Mouse (Mus musculus) ES-Bruce4 (cell line): ENCODE measurements around the gene Inpp5e. TPM values are rescaled to one million over a fixed set of nuclear protein-coding genes. Genes with fewer than 3 reads are reported as not detected.

ENCODE experiments used
- H3K27ac ChIP-seq: 2 replicates; pipeline ENCODE4 v1.5.1; 2012; ENCODE audit warnings: low read length, inconsistent platforms; ENCODE audit not compliant: insufficient read depth
- H3K27me3 ChIP-seq: 2 replicates; pipeline ENCODE4 v1.6.1; 2012; ENCODE audit warnings: mild to moderate bottlenecking, low read length, inconsistent platforms; ENCODE audit not compliant: control insufficient read depth, poor library complexity, insufficient read depth, severe bottlenecking
- H3K36me3 ChIP-seq: 2 replicates; pipeline ENCODE4 v1.6.1; 2012; ENCODE audit warnings: inconsistent platforms, mild to moderate bottlenecking, low read length, moderate library complexity; ENCODE audit not compliant: control insufficient read depth, poor library complexity, insufficient read depth, severe bottlenecking
- H3K4me1 ChIP-seq: one replicate; pipeline ENCODE4 v1.8.1; 2011; ENCODE audit warnings: low read length; ENCODE audit not compliant: control insufficient read depth, insufficient read depth
- H3K4me3 ChIP-seq: 2 replicates; pipeline ENCODE4 v1.5.1; 2011; ENCODE audit warnings: low read depth, mild to moderate bottlenecking, low read length
- H3K9ac ChIP-seq: 2 replicates; pipeline ENCODE4 v1.6.1; 2012; ENCODE audit warnings: low read depth, mild to moderate bottlenecking, inconsistent platforms; ENCODE audit not compliant: poor library complexity, severe bottlenecking
- H3K9me3 ChIP-seq: replicated peaks from 2 replicates; pipeline ENCODE4 v1.6.1; 2012; ENCODE audit warnings: mild to moderate bottlenecking, low read length, inconsistent platforms; ENCODE audit not compliant: control insufficient read depth, poor library complexity, insufficient read depth, severe bottlenecking
- CTCF ChIP-seq: IDR thresholded peaks from one replicate; pipeline ENCODE4 v1.8.1; 2011; ENCODE audit warnings: low read depth, low read length
- EP300 ChIP-seq: IDR thresholded peaks from 2 replicates; pipeline ENCODE4 v1.6.1; 2011; ENCODE audit warnings: low read depth, low read length; ENCODE audit not compliant: insufficient read depth
- POLR2A ChIP-seq: IDR thresholded peaks from one replicate; pipeline ENCODE4 v1.8.1; 2011; ENCODE audit warnings: low read length; ENCODE audit not compliant: insufficient read depth
- polyA plus RNA-seq: library from polyadenylated mRNA; stranded (reverse); fragments of >200 nt; gene quantifications from 2 replicates; pipeline ENCODE4 v1.2.4, GENCODE M21; 2011; ENCODE audit warnings: low read depth; ENCODE audit not compliant: missing spikeins, insufficient read depth, insufficient read length

The Inpp5e gene
- polyA plus RNA-seq: 7.3 and 15.3 TPM in 2 replicates

GRCm38 (mm10) chr2:26408515-26409356 is at the start of gene Inpp5e:
Gene Inpp5e (minus strand): TSS chr2:26409203.
- Histone ChIP-seq H3K27ac (no peak within 1 kb of the TSS), H3K9me3 (no peaks in the 10 kb centered on the region), H3K9ac (peak within 1 kb of the TSS; percentile 72), H3K36me3 (peaks cover 12% of the 10 kb centered on the region), H3K4me1 (no peaks in the 10 kb centered on the region), H3K4me3 (peak within 1 kb of the TSS; percentile 67), H3K27me3 (no peaks in the 10 kb centered on the region)
- TF ChIP-seq CTCF: peak; percentile 91
- TF ChIP-seq POLR2A: peak; percentile 38
- TF ChIP-seq EP300: 0 out of 2 replicates have a peak, but pooled peaks have one; percentile 19

- Histone ChIP-seq H3K9ac (no peak overlapping the region), H3K9me3 (no peaks in the 10 kb centered on the region), H3K4me1 (no peaks in the 10 kb centered on the region), H3K36me3 (0 out of 2 replicates have a peak, but pooled peaks cover 2% of the 10 kb centered on the region), H3K4me3 (no peak overlapping the region; the same call in 1 of the 2 replicates), H3K27ac (peak overlapping the region; percentile 98), H3K27me3 (no peaks in the 10 kb centered on the region)
- TF ChIP-seq CTCF (no peak), POLR2A (no peak), EP300 (peak; percentile 96)
Measured at GRCm38 (mm10) chr2:26458402-26459124, 49.6 kb upstream of the Inpp5e start.

- 0 out of 2 replicates have a peak overlapping the region, but pooled peaks have one; percentile 14 for H3K27ac ChIP-seq
- no peak overlapping the region for H3K4me3 ChIP-seq
- H3K36me3 ChIP-seq: no peaks in the 10 kb centered on the region
- TF ChIP-seq EP300 (no peak), CTCF (peak; percentile 94)
- H3K27me3 ChIP-seq: no peaks in the 10 kb centered on the region
- no peaks in the 10 kb centered on the region for H3K9me3 ChIP-seq
- no peak overlapping the region for H3K9ac ChIP-seq
- peaks cover 5% of the 10 kb centered on the region for H3K4me1 ChIP-seq
Measured at GRCm38 (mm10) chr2:26449121-26450060, 40.4 kb upstream of the Inpp5e start.

GRCm38 (mm10) chr2:26447451-26447850 is 38.4 kb upstream of the Inpp5e start:
- Histone ChIP-seq H3K36me3 (no peaks in the 10 kb centered on the region), H3K27ac (no peak overlapping the region), H3K9ac (no peak overlapping the region), H3K27me3 (no peaks in the 10 kb centered on the region), H3K4me1 (peaks cover 5% of the 10 kb centered on the region), H3K4me3 (no peak overlapping the region), H3K9me3 (no peaks in the 10 kb centered on the region)
- no peak for TF ChIP-seq EP300
- no peak for TF ChIP-seq CTCF
- no peak for TF ChIP-seq POLR2A

GRCm38 (mm10) chr2:26446671-26447070 is 37.7 kb upstream of the Inpp5e start:
- Histone ChIP-seq H3K27ac (no peak overlapping the region), H3K27me3 (no peaks in the 10 kb centered on the region), H3K36me3 (peaks cover 2% of the 10 kb centered on the region), H3K4me3 (peak overlapping the region; percentile 22), H3K9ac (peak overlapping the region; percentile 51; the same call in 1 of the 2 replicates), H3K9me3 (no peaks in the 10 kb centered on the region), H3K4me1 (peaks cover 5% of the 10 kb centered on the region)
- TF ChIP-seq CTCF (no peak), EP300 (no peak), POLR2A (no peak)
